Mouse (Mus musculus): ENCODE measurements around the gene Gldc.

DNA sequence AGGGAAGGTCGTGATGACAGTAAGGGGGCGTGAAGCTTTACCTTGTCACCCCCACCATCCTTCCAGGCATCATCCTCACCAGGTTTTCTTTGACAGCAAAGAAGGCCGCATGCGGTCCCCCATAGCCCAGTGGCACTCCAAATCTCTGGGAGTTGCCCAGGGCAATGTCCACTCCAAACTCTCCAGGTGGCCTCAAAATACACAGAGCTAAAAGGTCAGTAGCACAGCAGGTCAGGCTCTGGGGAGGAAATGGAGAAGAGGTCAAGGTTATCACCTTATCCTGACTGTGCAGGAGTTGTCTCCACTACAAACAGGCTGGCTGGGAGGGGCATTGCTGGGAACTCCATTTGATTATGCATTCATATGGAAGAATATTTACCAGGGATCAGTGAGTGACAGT, 30.1 kb downstream of the Gldc start:
- TF ChIP-seq POLR2A (IDR thresholded peaks at IDR 0.05; ENCODE audit: borderline replicate concordance, low read depth, low read length) (no peak), CTCF (IDR thresholded peaks at IDR 0.05; ENCODE audit: low read depth, low read length) (no peak)
